Mouse (Mus musculus) lung, adult 2 months (tissue): ENCODE measurements around the gene 1810009A15Rik.
"Not testable (repeated sequence)": the region's sequence is repeated elsewhere in the genome, so short reads cannot be mapped to it uniquely, and the experiment has no call there.

Source experiments
- CTCF ChIP-seq: fragments of 200-500 bp; IDR thresholded peaks from 2 replicates; pipeline ENCODE4 v1.5.1; 2011; ENCODE audit warnings: mild to moderate bottlenecking, low read length, control low read depth; ENCODE audit not compliant: insufficient read depth
- POLR2A ChIP-seq: fragments of 200-500 bp; IDR thresholded peaks from 2 replicates; pipeline ENCODE4 v1.6.1; 2011; ENCODE audit warnings: low read depth, mild to moderate bottlenecking, control low read depth, low read length, borderline replicate concordance; ENCODE audit errors: extremely low read depth

DNA sequence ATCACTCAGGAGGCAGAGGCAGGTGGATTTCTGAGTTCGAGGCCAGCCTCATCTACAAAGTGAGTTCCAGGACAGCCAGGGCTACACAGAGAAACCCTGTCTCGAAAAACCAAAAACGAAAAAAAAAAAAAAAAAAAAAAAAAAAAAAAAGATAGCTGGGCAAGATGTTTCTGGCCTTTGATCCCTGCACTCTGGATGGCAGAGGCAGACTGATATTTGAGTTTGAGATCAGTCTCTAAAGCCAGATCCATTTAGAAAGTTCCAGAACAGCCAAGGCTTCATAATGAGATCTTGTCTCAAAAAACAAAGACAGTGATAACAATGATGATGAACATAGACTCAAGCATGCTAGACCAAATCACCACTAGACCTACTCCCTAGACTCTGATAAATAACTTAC lies 18.3 kb upstream of the 1810009A15Rik start:
- not testable (repeated sequence) for TF ChIP-seq CTCF, POLR2A
